Mouse (Mus musculus): Measurements from ENCODE around the gene Piezo1. TPM values are rescaled to one million over a fixed set of nuclear protein-coding genes. Genes with fewer than 3 reads are reported as not detected.

Gene Piezo1
- polyA plus RNA-seq, 1 experiment = 156 TPM

DNA sequence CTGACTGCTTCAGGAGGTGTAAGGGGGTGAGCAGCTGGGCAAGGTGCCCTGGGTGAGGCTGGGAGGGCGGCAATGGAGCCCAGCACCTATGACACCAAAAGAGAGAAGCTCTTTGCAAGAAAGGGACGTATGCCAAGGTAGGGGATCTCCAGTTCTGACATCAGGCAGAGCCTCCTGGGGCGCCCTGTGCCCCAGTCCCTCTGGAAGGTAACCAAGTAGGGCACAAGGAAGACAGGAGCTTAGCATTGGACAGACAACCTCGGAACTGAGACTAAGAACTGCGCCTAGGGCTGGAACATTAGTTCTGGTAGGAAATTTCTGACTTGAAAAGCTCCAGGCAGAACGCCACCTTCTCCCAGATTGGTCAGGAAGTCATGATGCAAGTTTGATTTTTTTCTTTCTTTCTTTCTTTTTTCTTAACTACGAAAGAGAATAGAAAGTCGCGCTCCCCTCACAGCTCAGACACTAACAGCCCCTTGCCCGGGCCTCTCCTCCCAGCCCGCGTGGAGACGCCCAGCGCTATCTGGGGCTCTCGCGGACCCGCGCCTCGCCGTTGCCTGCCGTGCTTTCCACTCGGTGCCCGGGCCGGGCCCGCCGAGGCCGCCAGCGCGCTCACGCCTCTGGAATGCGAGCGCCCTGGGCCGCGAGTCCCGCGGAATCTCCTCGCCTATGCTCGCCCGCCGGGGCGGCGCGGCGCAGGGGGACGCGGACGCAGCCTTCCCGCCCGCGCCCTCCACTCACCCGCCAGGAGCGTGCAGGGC lies 715 bp downstream of the Piezo1 start:
- TF ChIP-seq REST (IDR thresholded peaks at IDR 0.05; ENCODE audit: insufficient read depth, insufficient read length) (no peak), MYOD1 (IDR thresholded peaks at IDR 0.05; ENCODE audit: control insufficient read depth in 1 of 3, insufficient read length in 2 of 3, low read depth in 2 of 3) (peak in 1 of 3 experiments; percentile 4), E2F4 (IDR thresholded peaks at IDR 0.05; ENCODE audit: insufficient read depth) (no peak)

DNA sequence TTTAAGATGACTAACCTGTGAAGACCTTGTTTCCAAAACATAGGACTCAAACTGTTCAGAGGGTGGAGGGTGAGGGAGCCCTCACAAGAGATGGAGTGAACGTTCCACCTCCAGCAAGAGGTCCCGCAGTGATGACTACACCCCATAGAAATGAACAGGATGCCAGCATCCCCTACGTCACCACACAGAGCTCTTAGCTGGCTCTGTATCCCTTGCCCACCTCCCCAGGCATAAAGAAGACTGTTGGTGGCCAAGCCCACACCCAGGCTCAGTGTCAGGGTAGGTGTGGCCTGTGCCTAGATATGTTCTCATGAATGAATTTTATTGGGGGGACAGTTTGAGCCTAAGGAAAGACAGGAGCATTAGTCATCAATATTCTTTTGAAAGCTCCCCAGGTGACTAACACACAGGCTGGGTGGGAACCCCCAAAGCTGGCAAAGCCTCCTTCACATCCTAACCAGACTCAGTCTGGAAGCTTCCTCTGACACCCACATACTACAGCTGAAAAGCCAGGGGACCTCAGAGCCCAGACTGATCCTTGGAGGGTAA lies 2.2 kb downstream of the Piezo1 start:
- H3K27me3 ChIP-seq (ENCODE audit: control insufficient read depth, insufficient read depth, insufficient read length) = no peaks in the 10 kb centered on the region
- peaks cover 65% of the 10 kb centered on the region for H3K79me2 ChIP-seq (ENCODE audit: control insufficient read depth, insufficient read depth)
- H3K4me3 ChIP-seq = peak overlapping the region; percentile 86
- H3ac ChIP-seq (ENCODE audit: control insufficient read depth, insufficient read length) = no peak overlapping the region
- peak overlapping the region; percentile 97 for H3K4me2 ChIP-seq (ENCODE audit: low read depth)
- H3K36me3 ChIP-seq (ENCODE audit: control insufficient read depth, insufficient read depth) = peaks cover 3% of the 10 kb centered on the region
- TF ChIP-seq MAX (IDR thresholded peaks at IDR 0.05; ENCODE audit: low read depth) (no peak), REST (IDR thresholded peaks at IDR 0.05; ENCODE audit: insufficient read depth, insufficient read length) (no peak), MYOG (IDR thresholded peaks at IDR 0.05; ENCODE audit: control insufficient read depth in 1 of 3, insufficient read depth in 1 of 3, insufficient read length in 2 of 3, low read depth in 2 of 3) (no peak), SRF (IDR thresholded peaks at IDR 0.05; ENCODE audit: control insufficient read depth, insufficient read length, low read depth) (no peak), E2F4 (IDR thresholded peaks at IDR 0.05; ENCODE audit: insufficient read depth) (no peak), TCF12 (IDR thresholded peaks at IDR 0.05; ENCODE audit: insufficient read depth, poor library complexity, severe bottlenecking) (no peak), CEBPB (IDR thresholded peaks at IDR 0.05; ENCODE audit: insufficient read depth, poor library complexity, severe bottlenecking) (no peak), TCF3 (IDR thresholded peaks at IDR 0.05; ENCODE audit: insufficient read length, low read depth) (no peak), POLR2AphosphoS2 (IDR thresholded peaks at IDR 0.05; ENCODE audit: insufficient read length, low read depth) (no peak), USF1 (IDR thresholded peaks at IDR 0.05; ENCODE audit: low read depth) (no peak), MYOD1 (IDR thresholded peaks at IDR 0.05; ENCODE audit: control insufficient read depth in 1 of 3, insufficient read length in 2 of 3, low read depth in 2 of 3) (no peak), POLR2A (IDR thresholded peaks at IDR 0.05; ENCODE audit: insufficient read length, low read depth) (no peak)

More for the DNA sequence above, 715 bp downstream of the Piezo1 start:
- Histone ChIP-seq H3K4me3 (peak overlapping the region; percentile 86), H3K79me2 (ENCODE audit: control insufficient read depth, insufficient read depth) (peaks cover 50% of the 10 kb centered on the region), H3K4me2 (ENCODE audit: low read depth) (peak overlapping the region; percentile 97), H3K36me3 (ENCODE audit: control insufficient read depth, insufficient read depth) (peaks cover 3% of the 10 kb centered on the region), H3K27me3 (ENCODE audit: control insufficient read depth, insufficient read depth, insufficient read length) (no peaks in the 10 kb centered on the region), H3ac (ENCODE audit: control insufficient read depth, insufficient read length) (peak overlapping the region; percentile 77)

DNA sequence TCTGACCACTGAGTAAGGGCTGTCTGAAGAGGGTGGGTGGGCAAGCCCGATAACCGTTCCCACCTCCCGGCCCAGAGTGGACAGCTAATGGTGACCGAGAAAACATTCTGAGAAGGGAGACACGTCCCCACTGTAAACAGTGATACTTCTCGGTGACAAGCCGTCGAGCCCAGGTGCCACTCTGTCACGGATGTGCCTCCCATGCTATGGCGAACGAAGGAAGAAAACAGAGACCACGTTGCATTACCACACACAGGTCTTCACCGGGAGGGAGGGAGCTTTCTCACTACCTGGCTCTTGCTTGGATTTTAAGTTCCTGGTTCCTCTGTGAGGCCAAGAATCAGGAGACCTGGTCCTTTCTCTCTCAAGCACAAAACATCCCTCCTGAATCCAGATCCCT lies 2.8 kb downstream of the Piezo1 start:
- H3K4me3 ChIP-seq = peak overlapping the region; percentile 86
- TF ChIP-seq MYOD1 (IDR thresholded peaks at IDR 0.05; ENCODE audit: control insufficient read depth in 1 of 3, insufficient read length in 2 of 3, low read depth in 2 of 3) (no peak), REST (IDR thresholded peaks at IDR 0.05; ENCODE audit: insufficient read depth, insufficient read length) (no peak), TCF3 (IDR thresholded peaks at IDR 0.05; ENCODE audit: insufficient read length, low read depth) (no peak), POLR2AphosphoS2 (IDR thresholded peaks at IDR 0.05; ENCODE audit: insufficient read length, low read depth) (no peak), SRF (IDR thresholded peaks at IDR 0.05; ENCODE audit: control insufficient read depth, insufficient read length, low read depth) (no peak), E2F4 (IDR thresholded peaks at IDR 0.05; ENCODE audit: insufficient read depth) (no peak), TCF12 (IDR thresholded peaks at IDR 0.05; ENCODE audit: insufficient read depth, poor library complexity, severe bottlenecking) (no peak), USF1 (IDR thresholded peaks at IDR 0.05; ENCODE audit: low read depth) (no peak), CEBPB (IDR thresholded peaks at IDR 0.05; ENCODE audit: insufficient read depth, poor library complexity, severe bottlenecking) (no peak), MYOG (IDR thresholded peaks at IDR 0.05; ENCODE audit: control insufficient read depth in 1 of 3, insufficient read depth in 1 of 3, insufficient read length in 2 of 3, low read depth in 2 of 3) (no peak), POLR2A (IDR thresholded peaks at IDR 0.05; ENCODE audit: insufficient read length, low read depth) (no peak), MAX (IDR thresholded peaks at IDR 0.05; ENCODE audit: low read depth) (no peak)

DNA sequence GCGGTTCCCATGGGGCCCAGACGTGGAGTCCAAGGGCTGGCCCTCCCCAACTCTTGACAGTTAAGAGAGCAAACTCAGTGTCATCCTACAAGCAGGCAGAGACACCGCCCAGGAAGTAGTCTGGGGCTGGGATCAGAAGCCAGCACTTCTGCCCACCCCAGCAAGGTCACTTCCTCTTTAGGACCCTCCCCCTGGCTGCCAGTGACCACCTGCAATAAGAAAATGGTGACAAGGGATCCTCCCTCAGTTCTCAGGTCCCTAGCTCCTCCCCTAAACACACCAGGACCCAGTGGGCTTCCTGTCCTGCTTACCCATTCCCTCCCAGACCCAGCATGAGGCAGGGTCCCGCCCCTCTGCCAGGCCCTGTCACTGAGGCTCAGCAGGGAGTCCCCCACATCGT lies 3.3 kb downstream of the Piezo1 start:
- Histone ChIP-seq H3K79me2 (ENCODE audit: control insufficient read depth, insufficient read depth) (peaks cover 76% of the 10 kb centered on the region), H3K4me2 (ENCODE audit: low read depth) (peak overlapping the region; percentile 97), H3K27me3 (ENCODE audit: control insufficient read depth, insufficient read depth, insufficient read length) (no peaks in the 10 kb centered on the region), H3K36me3 (ENCODE audit: control insufficient read depth, insufficient read depth) (peaks cover 6% of the 10 kb centered on the region), H3K4me3 (peak overlapping the region; percentile 86), H3ac (ENCODE audit: control insufficient read depth, insufficient read length) (no peak overlapping the region)
- TF ChIP-seq USF1 (IDR thresholded peaks at IDR 0.05; ENCODE audit: low read depth) = no peak
- no peak for TF ChIP-seq POLR2AphosphoS2 (IDR thresholded peaks at IDR 0.05; ENCODE audit: insufficient read length, low read depth)
- TF ChIP-seq REST (IDR thresholded peaks at IDR 0.05; ENCODE audit: insufficient read depth, insufficient read length) = no peak
- no peak for TF ChIP-seq MYOG (IDR thresholded peaks at IDR 0.05; ENCODE audit: control insufficient read depth in 1 of 3, insufficient read depth in 1 of 3, insufficient read length in 2 of 3, low read depth in 2 of 3)
- TF ChIP-seq E2F4 (IDR thresholded peaks at IDR 0.05; ENCODE audit: insufficient read depth) = no peak
- no peak for TF ChIP-seq MYOD1 (IDR thresholded peaks at IDR 0.05; ENCODE audit: control insufficient read depth in 1 of 3, insufficient read length in 2 of 3, low read depth in 2 of 3)
- no peak for TF ChIP-seq TCF12 (IDR thresholded peaks at IDR 0.05; ENCODE audit: insufficient read depth, poor library complexity, severe bottlenecking)
- no peak for TF ChIP-seq POLR2A (IDR thresholded peaks at IDR 0.05; ENCODE audit: insufficient read length, low read depth)
- TF ChIP-seq CEBPB (IDR thresholded peaks at IDR 0.05; ENCODE audit: insufficient read depth, poor library complexity, severe bottlenecking) = no peak
- no peak for TF ChIP-seq TCF3 (IDR thresholded peaks at IDR 0.05; ENCODE audit: insufficient read length, low read depth)

More for the DNA sequence above, 2.8 kb downstream of the Piezo1 start:
- H3ac ChIP-seq (ENCODE audit: control insufficient read depth, insufficient read length) = no peak overlapping the region
- H3K27me3 ChIP-seq (ENCODE audit: control insufficient read depth, insufficient read depth, insufficient read length) = no peaks in the 10 kb centered on the region
- H3K4me2 ChIP-seq (ENCODE audit: low read depth) = peak overlapping the region; percentile 97
- H3K36me3 ChIP-seq (ENCODE audit: control insufficient read depth, insufficient read depth) = peaks cover 6% of the 10 kb centered on the region
- peaks cover 71% of the 10 kb centered on the region for H3K79me2 ChIP-seq (ENCODE audit: control insufficient read depth, insufficient read depth)

Measured in myocyte (in vitro differentiated cells).